Mouse (Mus musculus) induced T-regulatory cell, adult 2 months (primary cell): ENCODE results near the gene Ncor1.
"Not testable (repeated sequence)": the region's sequence is repeated elsewhere in the genome, so short reads cannot be mapped to it uniquely, and the experiment has no call there.

ENCODE experiments used
- DNase-seq: peaks from one replicate; pipeline ENCODE4 v3.0.0-alpha.2; 2012; ENCODE audit warnings: low read depth

Gene Ncor1

GRCm38 (mm10) chr11:62366879-62367278 is 91.5 kb downstream of the Ncor1 start:
- no peak for DNase-seq

GRCm38 (mm10) chr11:62355216-62355615 is 103.1 kb downstream of the Ncor1 start:
- DNase-seq: no peak

GRCm38 (mm10) chr11:62351948-62352347 is 106.4 kb downstream of the Ncor1 start:
- no peak for DNase-seq

- DNase-seq: no peak
Observed at GRCm38 (mm10) chr11:62343002-62343401, 115.3 kb downstream of the Ncor1 start.

- DNase-seq: no peak
Observed at GRCm38 (mm10) chr11:62332228-62332627, 126.1 kb downstream of the Ncor1 start.

GRCm38 (mm10) chr11:62331141-62331540 is 127.2 kb downstream of the Ncor1 start:
- DNase-seq: no peak

- DNase-seq: no peak
Observed at GRCm38 (mm10) chr11:62323659-62324058, 134.7 kb downstream of the Ncor1 start.

- DNase-seq: no peak
Observed at GRCm38 (mm10) chr11:62320097-62320496, 138.2 kb downstream of the Ncor1 start.

- DNase-seq: no peak
Observed at GRCm38 (mm10) chr11:62317746-62318145, 140.6 kb downstream of the Ncor1 start.

GRCm38 (mm10) chr11:62314984-62315383 is 143.4 kb downstream of the Ncor1 start:
- DNase-seq: no peak

GRCm38 (mm10) chr11:62309296-62309695 is 149.0 kb downstream of the Ncor1 start:
- no peak for DNase-seq

- DNase-seq: no peak
Observed at GRCm38 (mm10) chr11:62305866-62306265, 152.5 kb downstream of the Ncor1 start.

- DNase-seq: no peak
Observed at GRCm38 (mm10) chr11:62298883-62299282, 159.5 kb downstream of the Ncor1 start.

- DNase-seq: no peak
Observed at GRCm38 (mm10) chr11:62294121-62294520, 164.2 kb downstream of the Ncor1 start.

- no peak for DNase-seq
Observed at GRCm38 (mm10) chr11:62287700-62288099, 170.6 kb downstream of the Ncor1 start.

- DNase-seq: no peak
Observed at GRCm38 (mm10) chr11:62285020-62285419, 173.3 kb downstream of the Ncor1 start.

- not testable (repeated sequence) for DNase-seq
Observed at GRCm38 (mm10) chr11:62284020-62284419, 174.3 kb downstream of the Ncor1 start.

- no peak for DNase-seq
Observed at GRCm38 (mm10) chr11:62281601-62281997, 176.7 kb downstream of the Ncor1 start.

- DNase-seq: peak; percentile 96
Observed at GRCm38 (mm10) chr11:62280675-62281600, 177.4 kb downstream of the Ncor1 start, which contains the start of the genes Zswim7 and Ttc19. Zswim7 (minus strand) TSS chr11:62281375. Ttc19 (plus strand) TSS chr11:62281473.

GRCm38 (mm10) chr11:62278027-62278426 is 180.3 kb downstream of the Ncor1 start:
- DNase-seq: peak; percentile 81

GRCm38 (mm10) chr11:62277086-62277485 is 181.3 kb downstream of the Ncor1 start:
- DNase-seq: no peak

GRCm38 (mm10) chr11:62270851-62271250 is 187.5 kb downstream of the Ncor1 start:
- no peak for DNase-seq

- DNase-seq: no peak
Observed at GRCm38 (mm10) chr11:62269097-62269496, 189.2 kb downstream of the Ncor1 start.

GRCm38 (mm10) chr11:62268381-62268780 is 190.0 kb downstream of the Ncor1 start:
- no peak for DNase-seq
